Mouse (Mus musculus) ES-E14 (cell line): ENCODE results near the gene Clcn5. TPM values are rescaled to one million over a fixed set of nuclear protein-coding genes. Genes with fewer than 3 reads are reported as not detected.

Source experiments
- DNase-seq: peaks from one replicate; pipeline ENCODE4 v3.0.0-alpha.2; 2013; ENCODE audit warnings: low read depth, low spot score
- H3K27ac ChIP-seq: 2 replicates; pipeline ENCODE4 v1.5.1; 2012; ENCODE audit warnings: low read depth, mild to moderate bottlenecking, low read length, moderate library complexity, mixed read lengths; ENCODE audit not compliant: poor library complexity, insufficient read depth, severe bottlenecking
- H3K36me3 ChIP-seq: 2 replicates; pipeline ENCODE4 v1.6.1; 2012; ENCODE audit warnings: mild to moderate bottlenecking, low read length, moderate library complexity, mixed read lengths; ENCODE audit not compliant: control insufficient read depth, poor library complexity, insufficient read depth, severe bottlenecking
- H3K4me1 ChIP-seq, 2 experiments: fragments of 150-350 bp in 1 of 2; sonication (generic) in 1 of 2; 2 replicates each; pipeline ENCODE4 v1.6.1; 2012; ENCODE audit warnings: low read length in 2 of 2, mild to moderate bottlenecking in 1 of 2, mixed read lengths in 1 of 2; ENCODE audit not compliant: control insufficient read depth in 2 of 2, insufficient read depth in 2 of 2, poor library complexity in 1 of 2
- H3K4me3 ChIP-seq, 2 experiments: fragments of 150-350 bp in 1 of 2; sonication (generic) in 1 of 2; 2 replicates each; pipeline ENCODE4 v1.5.1; 2012; ENCODE audit warnings: low read length in 2 of 2, low read depth in 1 of 2, mild to moderate bottlenecking in 1 of 2, mixed read lengths in 1 of 2; ENCODE audit not compliant: insufficient read depth in 1 of 2, poor library complexity in 1 of 2, severe bottlenecking in 1 of 2
- H3K9ac ChIP-seq: 2 replicates; pipeline ENCODE4 v1.6.1; 2012; ENCODE audit warnings: low read depth, mild to moderate bottlenecking, low read length, mixed read lengths; ENCODE audit not compliant: poor library complexity, insufficient read depth, severe bottlenecking
- H3K9me3 ChIP-seq: fragments of 150-350 bp; sonication (generic); 2 replicates; pipeline ENCODE4 v1.6.1; 2012; ENCODE audit warnings: low read depth, mild to moderate bottlenecking, low read length; ENCODE audit not compliant: control insufficient read depth, insufficient read depth
- CHD2 ChIP-seq: IDR thresholded peaks from 2 replicates; pipeline ENCODE4 v1.6.1; 2014; ENCODE audit warnings: mild to moderate bottlenecking, low read depth, low read length, inconsistent platforms
- HCFC1 ChIP-seq: IDR thresholded peaks from 2 replicates; pipeline ENCODE4 v1.6.1; 2012; ENCODE audit warnings: low read length, inconsistent platforms, borderline replicate concordance; ENCODE audit not compliant: insufficient read depth
- MAFK ChIP-seq: IDR thresholded peaks from 2 replicates; pipeline ENCODE4 v1.6.1; 2014; ENCODE audit warnings: mild to moderate bottlenecking, low read depth, low read length, inconsistent platforms; ENCODE audit not compliant: insufficient read depth
- ZC3H11A ChIP-seq: IDR thresholded peaks from 2 replicates; pipeline ENCODE4 v1.6.1; 2012; ENCODE audit warnings: low read depth, mild to moderate bottlenecking, inconsistent platforms, low read length, borderline replicate concordance
- ZNF384 ChIP-seq: IDR thresholded peaks from 2 replicates; pipeline ENCODE4 v1.6.1; 2012; ENCODE audit warnings: low read depth, low read length, inconsistent platforms
- in situ Hi-C, 2 experiments: fragments of 600-800 bp; cut with MboI; formaldehyde crosslinking; loops; one replicate each; pipeline ENCODE4 v1.15.1; 2025; ENCODE audit warnings: low sequenced_read_pairs in 2 of 2, inconsistent platforms in 1 of 2; ENCODE audit not compliant: unreplicated experiment in 2 of 2
- total RNA-seq: library from RNA; depleted of rRNA; stranded (reverse); fragments of 300-350 nt; gene quantifications from 2 replicates; pipeline ENCODE4 v1.2.3, GENCODE M21; 2012; rRNA removed

Gene Clcn5
- total RNA-seq, 1 experiment, result 41.5 TPM

GRCm38 (mm10) chrX:7114885-7115284, 204.3 kb downstream of the Clcn5 start:
- Histone ChIP-seq H3K4me3 (no peak overlapping the region), H3K9ac (no peak overlapping the region), H3K27ac (no peak overlapping the region), H3K9me3 (no peaks in the 10 kb centered on the region), H3K4me1 (no peaks in the 10 kb centered on the region), H3K36me3 (no peaks in the 10 kb centered on the region)
- in situ Hi-C loops, result loop anchor here in 1 of 2 experiments (25.0 kb wide), 1 partner anchor 97 kb away; no protein-coding TSS in a partner anchor
- TF ChIP-seq MAFK (no peak), ZC3H11A (no peak), ZNF384 (no peak), CHD2 (no peak), HCFC1 (no peak)
- no peak for DNase-seq

Other genes with a start within 250 kb of the Clcn5 start
- gene Usp27x, start 56.5 kb upstream of the Clcn5 start, total RNA-seq, result 4.0 and 5.1 TPM in 2 replicates